Mouse (Mus musculus): Measurements from ENCODE around the gene Npcd. TPM values are rescaled to one million over a fixed set of nuclear protein-coding genes. Genes with fewer than 3 reads are reported as not detected.
A peak's percentile ranks its signal among the peaks of the same experiment; 100 is the strongest.

The Npcd gene
- polyA plus RNA-seq, 1 experiment: not detected

DNA sequence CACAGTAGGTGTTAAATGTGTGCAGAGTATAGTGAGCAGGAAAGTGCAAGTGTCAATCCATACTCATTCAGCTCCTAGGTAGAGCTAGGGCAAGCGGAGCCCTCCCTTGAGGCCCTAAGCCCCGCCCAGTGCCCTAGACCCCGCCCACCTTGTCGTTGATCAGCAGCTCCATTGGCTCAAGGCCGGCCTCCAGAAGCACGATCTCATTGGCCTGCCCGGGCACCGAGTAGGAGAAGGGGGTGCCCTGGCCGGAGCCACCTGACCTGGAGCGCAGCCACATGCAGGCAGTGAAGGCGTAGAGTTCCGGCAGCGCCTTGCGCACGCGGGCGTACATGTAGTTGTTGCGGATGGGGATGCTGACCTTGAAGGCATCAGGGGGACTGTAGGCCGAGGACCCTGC lies 41.6 kb downstream of the Npcd start:
- H3K36me3 ChIP-seq (ENCODE audit: control insufficient read depth, insufficient read depth, low read length): no peaks in the 10 kb centered on the region
- TF ChIP-seq POLR2A (IDR thresholded peaks at IDR 0.05; ENCODE audit: control insufficient read depth, low read depth, low read length) (no peak), CTCF (IDR thresholded peaks at IDR 0.05; ENCODE audit: control insufficient read depth, insufficient read depth, insufficient replicate concordance, low read depth, low read length) (no peak)
- H3K27me3 ChIP-seq (ENCODE audit: control insufficient read depth, insufficient read depth, low read length): no peaks in the 10 kb centered on the region
- no peak overlapping the region for H3K27ac ChIP-seq (ENCODE audit: control insufficient read depth, insufficient read depth, low read depth, low read length)
- peaks cover 8% of the 10 kb centered on the region for H3K4me1 ChIP-seq (ENCODE audit: control insufficient read depth, insufficient read depth, low read length)
- H3K4me3 ChIP-seq (ENCODE audit: control insufficient read depth, low read depth, low read length): peak overlapping the region; percentile 3; the same call in 1 of the 2 replicates

GRCm38 (mm10) chr15:79791502-79791901 lies 42.5 kb downstream of the Npcd start:
- no peak for TF ChIP-seq CTCF (IDR thresholded peaks at IDR 0.05; ENCODE audit: control insufficient read depth, insufficient read depth, insufficient replicate concordance, low read depth, low read length)
- no peak for TF ChIP-seq POLR2A (IDR thresholded peaks at IDR 0.05; ENCODE audit: control insufficient read depth, low read depth, low read length)
- Histone ChIP-seq H3K4me1 (ENCODE audit: control insufficient read depth, insufficient read depth, low read length) (peaks cover 8% of the 10 kb centered on the region), H3K4me3 (ENCODE audit: control insufficient read depth, low read depth, low read length) (no peak overlapping the region), H3K27me3 (ENCODE audit: control insufficient read depth, insufficient read depth, low read length) (no peaks in the 10 kb centered on the region), H3K36me3 (ENCODE audit: control insufficient read depth, insufficient read depth, low read length) (no peaks in the 10 kb centered on the region), H3K27ac (ENCODE audit: control insufficient read depth, insufficient read depth, low read depth, low read length) (no peak overlapping the region)

DNA sequence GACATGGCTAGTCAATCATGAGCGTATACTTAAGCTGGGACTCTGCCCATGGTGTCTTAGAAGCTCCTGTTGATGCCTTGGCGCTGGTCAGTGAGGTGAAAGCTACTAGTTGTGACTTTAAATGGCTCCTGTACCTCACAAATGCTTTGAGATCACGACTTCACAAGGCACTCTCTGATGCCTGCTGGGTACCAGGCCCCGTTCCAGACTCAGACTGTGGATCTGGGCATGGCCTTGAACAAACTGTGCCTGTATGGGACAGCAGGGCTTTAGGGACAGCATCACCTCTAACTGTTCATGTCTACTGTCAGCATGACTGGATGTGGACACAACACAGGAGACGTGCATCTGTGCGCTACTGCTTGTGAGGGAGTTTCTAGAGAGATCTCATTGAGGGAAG lies 43.1 kb downstream of the Npcd start:
- TF ChIP-seq CTCF (IDR thresholded peaks at IDR 0.05; ENCODE audit: control insufficient read depth, insufficient read depth, insufficient replicate concordance, low read depth, low read length) (no peak), POLR2A (IDR thresholded peaks at IDR 0.05; ENCODE audit: control insufficient read depth, low read depth, low read length) (no peak)
- Histone ChIP-seq H3K27me3 (ENCODE audit: control insufficient read depth, insufficient read depth, low read length) (no peaks in the 10 kb centered on the region), H3K4me3 (ENCODE audit: control insufficient read depth, low read depth, low read length) (peak overlapping the region; percentile 37; the same call in 1 of the 2 replicates), H3K27ac (ENCODE audit: control insufficient read depth, insufficient read depth, low read depth, low read length) (no peak overlapping the region), H3K4me1 (ENCODE audit: control insufficient read depth, insufficient read depth, low read length) (peaks cover 8% of the 10 kb centered on the region), H3K36me3 (ENCODE audit: control insufficient read depth, insufficient read depth, low read length) (no peaks in the 10 kb centered on the region)

- Histone ChIP-seq H3K27ac (ENCODE audit: control insufficient read depth, insufficient read depth, low read depth, low read length) (no peak overlapping the region), H3K4me3 (ENCODE audit: control insufficient read depth, low read depth, low read length) (peak overlapping the region; percentile 37), H3K27me3 (ENCODE audit: control insufficient read depth, insufficient read depth, low read length) (no peaks in the 10 kb centered on the region), H3K36me3 (ENCODE audit: control insufficient read depth, insufficient read depth, low read length) (no peaks in the 10 kb centered on the region), H3K4me1 (ENCODE audit: control insufficient read depth, insufficient read depth, low read length) (peaks cover 8% of the 10 kb centered on the region)
- TF ChIP-seq CTCF (IDR thresholded peaks at IDR 0.05; ENCODE audit: control insufficient read depth, insufficient read depth, insufficient replicate concordance, low read depth, low read length): no peak
- TF ChIP-seq POLR2A (IDR thresholded peaks at IDR 0.05; ENCODE audit: control insufficient read depth, low read depth, low read length): no peak
These were observed 43.9 kb downstream of the Npcd start for GRCm38 (mm10) chr15:79790111-79790510.

DNA sequence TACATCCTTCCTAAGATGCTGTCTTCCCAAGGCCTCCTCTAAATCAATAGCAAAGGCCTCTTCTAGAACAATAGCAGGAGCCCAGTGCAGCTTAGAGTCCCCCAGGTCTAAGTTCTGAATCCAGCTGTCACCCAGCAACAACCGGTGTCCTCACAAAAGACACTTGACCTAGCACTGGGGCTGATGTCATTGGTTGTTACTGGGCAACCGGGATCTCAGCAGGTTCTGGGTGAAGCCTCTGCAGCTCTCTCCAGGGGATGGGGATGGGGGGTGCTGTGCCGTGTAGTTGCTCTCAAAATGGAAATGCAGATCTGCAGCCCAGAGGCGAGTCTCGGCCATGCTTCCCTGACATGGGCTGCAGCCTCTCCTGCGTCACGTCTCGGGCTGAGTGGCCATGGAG lies 46.2 kb downstream of the Npcd start:
- Histone ChIP-seq H3K27me3 (ENCODE audit: control insufficient read depth, insufficient read depth, low read length) (no peaks in the 10 kb centered on the region), H3K4me3 (ENCODE audit: control insufficient read depth, low read depth, low read length) (peak overlapping the region; percentile 87), H3K4me1 (ENCODE audit: control insufficient read depth, insufficient read depth, low read length) (peaks cover 8% of the 10 kb centered on the region), H3K36me3 (ENCODE audit: control insufficient read depth, insufficient read depth, low read length) (no peaks in the 10 kb centered on the region), H3K27ac (ENCODE audit: control insufficient read depth, insufficient read depth, low read depth, low read length) (no peak overlapping the region; the same call in 1 of the 2 replicates)
- peak; percentile 11; the same call in 1 of the 2 replicates for TF ChIP-seq POLR2A (IDR thresholded peaks at IDR 0.05; ENCODE audit: control insufficient read depth, low read depth, low read length)
- no peak for TF ChIP-seq CTCF (IDR thresholded peaks at IDR 0.05; ENCODE audit: control insufficient read depth, insufficient read depth, insufficient replicate concordance, low read depth, low read length)

DNA sequence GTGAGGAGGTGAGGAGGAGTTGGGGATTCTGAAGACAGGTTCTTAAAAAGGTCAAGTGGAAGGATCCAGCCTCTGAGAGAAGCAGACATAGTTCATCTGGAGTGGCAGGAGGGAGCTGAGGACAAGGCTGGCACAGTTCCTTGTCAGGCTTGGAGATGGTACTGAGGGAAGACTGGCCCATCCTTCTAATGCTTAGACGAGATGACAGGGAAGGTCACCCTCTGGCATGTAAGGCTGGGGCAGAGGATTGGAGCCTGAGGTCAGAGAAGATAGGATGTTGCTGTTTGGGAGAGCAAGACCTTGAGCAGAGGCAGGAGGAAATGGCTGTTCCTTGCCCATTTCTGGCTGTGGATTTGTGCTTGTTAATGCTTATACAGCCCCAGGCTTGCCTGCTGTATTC lies 49.0 kb downstream of the Npcd start:
- Histone ChIP-seq H3K36me3 (ENCODE audit: control insufficient read depth, insufficient read depth, low read length) (no peaks in the 10 kb centered on the region), H3K4me1 (ENCODE audit: control insufficient read depth, insufficient read depth, low read length) (peaks cover 4% of the 10 kb centered on the region; the same call in 1 of the 2 replicates), H3K27ac (ENCODE audit: control insufficient read depth, insufficient read depth, low read depth, low read length) (no peak overlapping the region), H3K4me3 (ENCODE audit: control insufficient read depth, low read depth, low read length) (peak overlapping the region; percentile 87), H3K27me3 (ENCODE audit: control insufficient read depth, insufficient read depth, low read length) (no peaks in the 10 kb centered on the region)
- TF ChIP-seq POLR2A (IDR thresholded peaks at IDR 0.05; ENCODE audit: control insufficient read depth, low read depth, low read length) (no peak), CTCF (IDR thresholded peaks at IDR 0.05; ENCODE audit: control insufficient read depth, insufficient read depth, insufficient replicate concordance, low read depth, low read length) (no peak)

DNA sequence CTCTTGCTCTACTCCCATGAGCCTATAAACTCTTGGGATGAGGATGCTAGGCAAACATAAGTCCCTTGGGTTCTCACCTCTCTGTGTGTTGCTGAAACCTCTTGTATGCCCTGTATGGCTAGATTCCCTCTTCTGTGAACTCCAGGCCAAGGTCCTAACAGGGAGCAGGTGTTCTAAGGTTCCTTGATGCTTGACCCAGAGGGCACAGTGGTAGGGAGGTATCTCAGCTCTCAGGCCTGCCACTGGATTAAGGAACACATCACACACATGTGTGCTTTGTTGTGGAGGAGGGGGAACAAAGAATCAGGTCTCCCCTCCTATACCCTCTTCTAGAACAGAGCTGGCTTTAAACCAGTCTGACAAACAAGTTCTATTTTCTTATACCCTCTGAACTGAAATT lies 56.3 kb downstream of the Npcd start, which contains the start of gene Dnal4:
Gene Dnal4 (minus strand): TSS at position 101 of the 400 bp plus-strand sequence.
- no peaks in the 10 kb centered on the region for H3K36me3 ChIP-seq (ENCODE audit: control insufficient read depth, insufficient read depth, low read length)
- no peak within 1 kb of the TSS for H3K4me3 ChIP-seq (ENCODE audit: control insufficient read depth, low read depth, low read length)
- H3K27me3 ChIP-seq (ENCODE audit: control insufficient read depth, insufficient read depth, low read length): no peaks in the 10 kb centered on the region
- TF ChIP-seq POLR2A (IDR thresholded peaks at IDR 0.05; ENCODE audit: control insufficient read depth, low read depth, low read length): no peak
- H3K4me1 ChIP-seq (ENCODE audit: control insufficient read depth, insufficient read depth, low read length): peaks cover 6% of the 10 kb centered on the region; the same call in 1 of the 2 replicates
- H3K27ac ChIP-seq (ENCODE audit: control insufficient read depth, insufficient read depth, low read depth, low read length): no peak within 1 kb of the TSS

- H3K4me1 ChIP-seq (ENCODE audit: control insufficient read depth, insufficient read depth, low read length): peaks cover 6% of the 10 kb centered on the region; the same call in 1 of the 2 replicates
- H3K4me3 ChIP-seq (ENCODE audit: control insufficient read depth, low read depth, low read length): peak overlapping the region; percentile 97
- no peaks in the 10 kb centered on the region for H3K27me3 ChIP-seq (ENCODE audit: control insufficient read depth, insufficient read depth, low read length)
- no peak overlapping the region for H3K27ac ChIP-seq (ENCODE audit: control insufficient read depth, insufficient read depth, low read depth, low read length)
- TF ChIP-seq POLR2A (IDR thresholded peaks at IDR 0.05; ENCODE audit: control insufficient read depth, low read depth, low read length): no peak
- no peak for TF ChIP-seq CTCF (IDR thresholded peaks at IDR 0.05; ENCODE audit: control insufficient read depth, insufficient read depth, insufficient replicate concordance, low read depth, low read length)
- H3K36me3 ChIP-seq (ENCODE audit: control insufficient read depth, insufficient read depth, low read length): no peaks in the 10 kb centered on the region
These were observed 58.4 kb downstream of the Npcd start for GRCm38 (mm10) chr15:79775662-79776061.
